Mouse (Mus musculus) monocyte, adult 5-6 weeks (primary cell): ENCODE data around the gene Pimreg. TPM values are rescaled to one million over a fixed set of nuclear protein-coding genes. Genes with fewer than 3 reads are reported as not detected.

ENCODE experiments used
- ATAC-seq: fragments of 153-309, 156-312 bp; replicated peaks from 2 replicates; pipeline ENCODE4 v1.8.0; 2017; ENCODE audit warnings: mild to moderate bottlenecking; ENCODE audit not compliant: low TSS enrichment, insufficient number of reproducible peaks, severe bottlenecking, poor library complexity, low FRiP score
- total RNA-seq: library from RNA; stranded (forward); fragments of 200-1000, 200-491, 200-594 nt; gene quantifications from 3 replicates; pipeline ENCODE4 v1.2.3, GENCODE M21; 2017

The Pimreg gene
- total RNA-seq, 1 experiment from 2014 or later, result not detected

GRCm38 (mm10) chr11:72052636-72053035, 10.8 kb downstream of the Pimreg start:
- peak; percentile 60 for ATAC-seq

GRCm38 (mm10) chr11:72055176-72055575, 13.3 kb downstream of the Pimreg start:
- ATAC-seq, result no peak

GRCm38 (mm10) chr11:72057166-72057565, 15.3 kb downstream of the Pimreg start:
- ATAC-seq, result no peak

GRCm38 (mm10) chr11:72060416-72060815, 18.6 kb downstream of the Pimreg start:
- ATAC-seq, result no peak

- no peak for ATAC-seq
Observed at GRCm38 (mm10) chr11:72061093-72061620, 19.3 kb downstream of the Pimreg start.

- no peak for ATAC-seq
Observed at GRCm38 (mm10) chr11:72064414-72064813, 22.6 kb downstream of the Pimreg start.

- ATAC-seq, result no peak
Observed at GRCm38 (mm10) chr11:72065103-72065502, 23.3 kb downstream of the Pimreg start.

- ATAC-seq, result no peak
Observed at GRCm38 (mm10) chr11:72066330-72066729, 24.5 kb downstream of the Pimreg start.

- no peak for ATAC-seq
Observed at GRCm38 (mm10) chr11:72067326-72067725, 25.5 kb downstream of the Pimreg start.

- no peak for ATAC-seq
Observed at GRCm38 (mm10) chr11:72068026-72068425, 26.2 kb downstream of the Pimreg start.

GRCm38 (mm10) chr11:72070733-72071132, 28.9 kb downstream of the Pimreg start:
- no peak for ATAC-seq

GRCm38 (mm10) chr11:72072331-72072905, 30.6 kb downstream of the Pimreg start:
- no peak for ATAC-seq

GRCm38 (mm10) chr11:72074230-72074629, 32.4 kb downstream of the Pimreg start:
- no peak for ATAC-seq

GRCm38 (mm10) chr11:72078056-72078455, 36.2 kb downstream of the Pimreg start:
- ATAC-seq, result no peak

GRCm38 (mm10) chr11:72078647-72079046, 36.8 kb downstream of the Pimreg start:
- no peak for ATAC-seq

- no peak for ATAC-seq
Observed at GRCm38 (mm10) chr11:72080461-72080860, 38.6 kb downstream of the Pimreg start.

GRCm38 (mm10) chr11:72082601-72083000, 40.8 kb downstream of the Pimreg start:
- ATAC-seq, result no peak

GRCm38 (mm10) chr11:72084337-72084736, 42.5 kb downstream of the Pimreg start:
- ATAC-seq, result no peak

- no peak for ATAC-seq
Observed at GRCm38 (mm10) chr11:72086251-72087046, 44.6 kb downstream of the Pimreg start.

GRCm38 (mm10) chr11:72092390-72092789, 50.6 kb downstream of the Pimreg start:
- no peak for ATAC-seq
